Mouse (Mus musculus) cerebellum, postnatal 25 days (tissue): Measurements from ENCODE around the gene Akr1a1.
"Not testable (repeated sequence)": the region's sequence is repeated elsewhere in the genome, so short reads cannot be mapped to it uniquely, and the experiment has no call there.

ENCODE experiments used
- DNase-seq, 2 experiments: peaks; one replicate each; pipeline ENCODE4 v3.0.0; 2021; ENCODE audit warnings: mixed read lengths in 2 of 2

Akr1a1 gene

GRCm38 (mm10) chr4:116650924-116651796, at the start of gene Akr1a1:
Gene Akr1a1, minus strand, starts transcription at chr4:116651680.
- DNase-seq: peak; percentile 92 to 93

GRCm38 (mm10) chr4:116700964-116701363, 49.5 kb upstream of the Akr1a1 start:
- no peak for DNase-seq

GRCm38 (mm10) chr4:116698693-116699342, 47.3 kb upstream of the Akr1a1 start:
- no peak for DNase-seq

- no peak for DNase-seq
These were observed 42.3 kb upstream of the Akr1a1 start for GRCm38 (mm10) chr4:116693785-116694184.

GRCm38 (mm10) chr4:116692146-116692545, 40.7 kb upstream of the Akr1a1 start:
- DNase-seq: no peak

- DNase-seq: no peak
These were observed 37.9 kb upstream of the Akr1a1 start for GRCm38 (mm10) chr4:116689309-116689876.

- DNase-seq: no peak
These were observed 35.6 kb upstream of the Akr1a1 start for GRCm38 (mm10) chr4:116687041-116687440.

GRCm38 (mm10) chr4:116685402-116686061, 34.1 kb upstream of the Akr1a1 start, which contains the start of gene Prdx1:
Gene Prdx1, plus strand, starts transcription at chr4:116685544.
- peak; percentile 93 to 94 for DNase-seq

GRCm38 (mm10) chr4:116684665-116685064, 33.2 kb upstream of the Akr1a1 start:
- no peak for DNase-seq

- no peak for DNase-seq
These were observed 32.5 kb upstream of the Akr1a1 start for GRCm38 (mm10) chr4:116683957-116684356.

- DNase-seq: not testable (repeated sequence)
These were observed 29.0 kb upstream of the Akr1a1 start for GRCm38 (mm10) chr4:116680521-116680920.

GRCm38 (mm10) chr4:116679141-116679540, 27.7 kb upstream of the Akr1a1 start:
- DNase-seq: no peak

GRCm38 (mm10) chr4:116677808-116678207, 26.3 kb upstream of the Akr1a1 start:
- no peak for DNase-seq

- no peak for DNase-seq
These were observed 24.5 kb upstream of the Akr1a1 start for GRCm38 (mm10) chr4:116676027-116676426.

- not testable (repeated sequence) for DNase-seq
These were observed 23.3 kb upstream of the Akr1a1 start for GRCm38 (mm10) chr4:116674761-116675160.

- DNase-seq: no peak
These were observed 21.3 kb upstream of the Akr1a1 start for GRCm38 (mm10) chr4:116672785-116673184.

- no peak for DNase-seq
These were observed 17.8 kb upstream of the Akr1a1 start for GRCm38 (mm10) chr4:116669291-116669690.

GRCm38 (mm10) chr4:116668145-116668544, 16.7 kb upstream of the Akr1a1 start:
- no peak for DNase-seq

GRCm38 (mm10) chr4:116666625-116667024, 15.1 kb upstream of the Akr1a1 start:
- DNase-seq: no peak

- DNase-seq: no peak
These were observed 10.5 kb upstream of the Akr1a1 start for GRCm38 (mm10) chr4:116661998-116662397.

GRCm38 (mm10) chr4:116660829-116661228, 9.3 kb upstream of the Akr1a1 start:
- no peak for DNase-seq

- not testable (repeated sequence) for DNase-seq
These were observed 8.4 kb upstream of the Akr1a1 start for GRCm38 (mm10) chr4:116659916-116660315.

GRCm38 (mm10) chr4:116659474-116659873, 8.0 kb upstream of the Akr1a1 start:
- DNase-seq: no peak
